Mouse (Mus musculus): ENCODE measurements around the gene Hist1h2af. TPM values are rescaled to one million over a fixed set of nuclear protein-coding genes. Genes with fewer than 3 reads are reported as not detected.
"Not testable (repeated sequence)": the region's sequence is repeated elsewhere in the genome, so short reads cannot be mapped to it uniquely, and the experiment has no call there.

The Hist1h2af gene
- total RNA-seq, 2 experiments from 2014 or later = 14.1 to 19.0 TPM

DNA sequence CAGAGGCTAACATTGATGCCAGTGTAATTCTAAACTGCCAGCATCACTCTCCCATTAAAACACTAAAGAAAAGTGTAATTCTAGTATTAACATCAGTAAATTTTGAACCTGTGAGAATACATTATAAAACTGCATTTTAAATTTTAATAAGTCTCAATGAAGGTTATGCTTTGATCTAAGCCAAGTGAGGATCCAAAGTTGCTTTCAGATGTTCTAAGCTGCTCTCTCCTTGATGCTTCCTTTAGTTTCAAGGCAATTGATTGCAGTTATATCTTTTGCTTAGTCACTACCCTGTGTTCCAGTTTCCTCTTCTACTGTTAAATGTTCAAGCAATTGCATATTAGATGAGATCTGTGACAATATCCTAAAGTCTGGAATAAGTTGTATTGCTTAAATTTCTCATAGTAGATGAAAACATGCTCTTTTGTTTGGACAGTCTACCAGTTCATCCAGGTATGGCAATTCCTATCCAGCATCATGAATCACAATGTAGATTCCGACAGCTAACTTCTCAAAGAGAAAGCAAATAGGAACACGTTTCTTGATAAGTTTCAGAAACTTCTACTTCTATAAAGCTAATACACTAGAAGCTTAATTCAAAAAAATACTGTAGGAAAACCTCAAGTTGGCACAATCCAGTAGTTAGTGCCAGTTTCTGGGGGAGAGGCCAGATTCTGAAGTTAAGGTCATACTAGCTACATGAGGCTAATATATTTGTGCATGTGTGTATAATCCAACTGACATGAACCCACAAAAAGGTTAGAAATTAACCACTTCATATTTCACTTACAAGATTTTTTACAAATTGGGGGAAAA is 38.7 kb downstream of the Hist1h2af start:
- intact Hi-C loops (cut with DNase I) = no loop called here
- no peak for DNase-seq

DNA sequence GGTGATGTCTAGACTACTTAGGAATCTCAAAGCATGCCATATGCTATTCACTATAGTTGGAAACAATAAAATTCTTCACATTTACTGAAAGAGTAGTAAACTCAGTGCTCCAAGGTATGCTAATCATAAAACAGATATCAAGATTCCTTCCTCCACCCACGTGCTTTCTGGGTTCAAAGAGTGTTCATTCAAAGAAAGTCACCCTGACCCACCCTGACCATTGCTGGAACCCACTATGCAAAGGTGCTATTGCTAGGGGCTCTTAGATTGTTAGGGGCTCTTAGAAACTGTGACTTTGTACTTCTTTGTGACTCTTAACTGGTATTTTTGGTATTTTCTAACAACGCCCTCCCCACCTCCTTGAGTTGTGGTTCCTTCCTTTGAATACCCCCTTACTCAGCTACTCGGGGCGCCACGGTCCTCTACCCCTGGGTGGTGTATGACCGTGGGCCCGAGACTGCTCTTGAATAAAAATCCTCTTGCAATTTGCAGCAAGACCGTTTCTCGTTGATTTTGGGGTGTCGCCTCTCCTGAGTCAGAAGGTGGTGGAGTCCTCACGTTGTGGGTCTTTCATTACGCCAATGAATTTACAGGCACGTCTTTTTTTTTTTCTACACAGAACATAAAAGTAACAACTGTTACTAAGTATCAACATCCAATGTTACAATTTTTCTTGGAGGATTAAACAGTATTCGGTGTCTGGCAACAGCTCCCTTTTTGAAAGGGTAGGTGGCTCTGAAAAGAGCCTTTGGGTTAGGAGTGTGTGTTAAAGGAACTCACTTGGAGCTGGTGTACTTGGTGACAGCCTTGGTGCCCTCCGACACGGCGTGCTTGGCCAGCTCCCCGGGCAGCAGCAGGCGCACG is 39.6 kb downstream of the Hist1h2af start:
- intact Hi-C loops (cut with DNase I); DNase-seq: not testable (repeated sequence)

DNA sequence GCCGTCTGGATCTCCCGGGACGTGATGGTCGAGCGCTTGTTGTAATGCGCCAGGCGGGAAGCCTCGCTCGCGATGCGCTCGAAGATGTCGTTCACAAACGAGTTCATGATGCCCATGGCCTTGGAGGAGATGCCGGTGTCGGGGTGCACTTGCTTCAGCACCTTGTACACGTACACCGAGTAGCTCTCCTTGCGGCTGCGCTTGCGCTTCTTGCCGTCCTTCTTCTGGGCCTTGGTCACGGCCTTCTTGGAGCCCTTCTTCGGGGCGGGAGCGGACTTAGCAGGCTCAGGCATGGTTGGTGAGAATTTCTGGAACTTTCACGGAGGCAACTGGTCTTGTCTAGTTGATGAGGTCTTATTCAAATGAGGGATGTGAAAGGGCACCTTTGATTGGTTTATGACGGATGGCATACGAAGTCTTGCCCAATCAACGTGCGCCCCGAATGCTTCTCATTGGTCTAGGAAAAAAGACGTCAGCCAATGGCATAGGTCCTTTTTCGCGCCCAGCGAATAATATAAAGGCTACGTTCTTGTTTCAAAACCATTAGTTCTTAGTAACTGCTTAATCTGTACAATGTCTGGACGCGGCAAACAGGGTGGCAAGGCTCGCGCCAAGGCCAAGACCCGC is 40.3 kb downstream of the Hist1h2af start, which contains the start of the genes Hist1h2bf and Hist1h2ad:
Gene Hist1h2bf, minus strand, starts transcription at position 299 of the 627 bp plus-strand sequence.
Gene Hist1h2ad, plus strand, starts transcription at position 484 of the 627 bp plus-strand sequence.
- DNase-seq = peak; percentile 77 to 82
- intact Hi-C loops (cut with DNase I) = not testable (repeated sequence)

DNA sequence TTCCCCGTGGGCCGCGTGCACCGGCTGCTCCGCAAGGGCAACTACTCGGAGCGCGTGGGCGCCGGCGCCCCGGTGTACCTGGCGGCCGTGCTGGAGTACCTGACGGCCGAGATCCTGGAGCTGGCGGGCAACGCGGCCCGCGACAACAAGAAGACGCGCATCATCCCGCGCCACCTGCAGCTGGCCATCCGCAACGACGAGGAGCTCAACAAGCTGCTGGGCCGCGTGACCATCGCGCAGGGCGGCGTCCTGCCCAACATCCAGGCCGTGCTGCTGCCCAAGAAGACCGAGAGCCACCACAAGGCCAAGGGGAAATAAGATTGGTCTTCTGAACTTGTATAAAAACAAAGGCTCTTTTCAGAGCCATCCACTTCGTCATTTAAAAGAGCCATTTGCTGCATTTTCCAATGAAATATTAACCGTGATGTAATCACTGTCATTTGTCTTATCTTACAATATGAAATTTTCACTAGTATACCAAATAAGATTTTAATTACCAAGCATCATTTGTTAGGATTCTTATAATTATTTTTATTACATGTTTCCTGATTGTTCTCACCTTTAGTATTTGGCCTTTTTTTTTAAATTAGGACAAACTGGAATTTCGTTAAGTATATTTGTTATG is 41.0 kb downstream of the Hist1h2af start:
- DNase-seq = not testable (repeated sequence)

DNA sequence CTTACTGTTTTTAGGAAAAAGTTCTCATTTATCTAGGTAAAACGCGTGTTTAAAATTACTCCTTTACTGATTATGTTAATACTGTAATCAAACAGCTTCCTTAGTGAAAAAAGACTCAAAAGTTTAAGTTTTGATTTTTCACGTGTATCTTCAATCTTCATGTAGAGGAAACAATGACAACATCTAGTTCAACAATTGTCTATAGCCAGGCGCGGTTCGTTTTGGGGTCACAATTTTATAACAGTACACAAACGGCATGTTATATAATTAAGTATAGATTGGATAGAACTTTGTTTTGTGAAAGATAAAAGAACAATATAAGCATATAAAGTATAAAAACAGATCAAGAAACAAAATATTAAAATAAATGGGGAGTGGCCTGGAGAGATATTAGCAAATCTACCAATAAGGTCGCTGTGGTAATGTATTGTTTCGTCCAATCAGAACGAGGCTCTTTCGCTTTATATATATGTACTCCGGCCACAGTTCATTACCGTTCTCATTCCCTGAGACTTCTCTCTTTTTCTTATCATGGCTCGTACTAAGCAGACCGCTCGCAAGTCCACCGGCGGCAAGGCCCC is 41.7 kb downstream of the Hist1h2af start, which contains the start of gene Hist1h3d:
Gene Hist1h3d, plus strand, starts transcription at position 493 of the 581 bp plus-strand sequence.
- intact Hi-C loops (cut with DNase I) = no loop called here
- DNase-seq = peak in 1 of 2 experiments; percentile 55

More for the DNA sequence above, 41.0 kb downstream of the Hist1h2af start:
- intact Hi-C loops (cut with DNase I) = not testable (repeated sequence)

DNA sequence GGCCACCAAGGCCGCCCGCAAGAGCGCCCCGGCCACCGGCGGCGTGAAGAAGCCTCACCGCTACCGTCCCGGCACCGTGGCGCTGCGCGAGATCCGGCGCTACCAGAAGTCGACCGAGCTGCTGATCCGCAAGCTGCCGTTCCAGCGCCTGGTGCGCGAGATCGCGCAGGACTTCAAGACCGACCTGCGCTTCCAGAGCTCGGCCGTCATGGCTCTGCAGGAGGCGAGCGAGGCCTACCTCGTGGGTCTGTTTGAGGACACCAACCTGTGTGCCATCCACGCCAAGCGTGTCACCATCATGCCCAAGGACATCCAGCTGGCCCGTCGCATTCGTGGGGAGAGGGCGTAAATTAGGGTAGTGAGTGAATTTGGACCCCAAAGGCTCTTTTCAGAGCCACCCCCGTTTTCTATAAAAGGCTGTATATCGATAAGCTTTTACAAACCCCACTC is 42.2 kb downstream of the Hist1h2af start:
- DNase-seq; intact Hi-C loops (cut with DNase I): not testable (repeated sequence)

DNA sequence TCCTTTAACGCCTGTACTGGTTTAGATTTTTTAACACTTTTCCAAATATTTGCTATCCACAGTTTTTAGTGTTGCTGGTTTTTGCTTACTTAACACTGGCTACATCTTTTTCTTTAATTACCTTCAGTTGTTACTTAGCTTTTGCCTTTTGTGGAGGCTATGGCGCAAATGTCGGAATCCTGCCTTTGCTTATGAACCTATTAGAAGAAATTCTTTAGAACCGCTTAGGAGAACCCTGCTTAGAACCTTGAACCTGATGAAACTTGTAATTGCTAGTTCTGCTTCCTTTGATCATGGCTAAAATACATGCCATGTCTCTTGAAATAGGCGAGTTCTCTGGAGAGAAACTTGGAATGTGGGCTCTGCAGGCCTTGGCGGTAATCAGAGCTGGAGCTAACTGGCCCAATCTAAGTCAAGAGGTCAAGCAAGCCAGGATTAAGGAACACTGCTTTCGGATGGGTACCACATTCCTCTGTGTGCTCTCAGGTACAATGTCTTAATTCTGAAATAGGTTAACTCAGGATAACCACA is 42.7 kb downstream of the Hist1h2af start:
- intact Hi-C loops (cut with DNase I) = no loop called here
- no peak for DNase-seq

DNA sequence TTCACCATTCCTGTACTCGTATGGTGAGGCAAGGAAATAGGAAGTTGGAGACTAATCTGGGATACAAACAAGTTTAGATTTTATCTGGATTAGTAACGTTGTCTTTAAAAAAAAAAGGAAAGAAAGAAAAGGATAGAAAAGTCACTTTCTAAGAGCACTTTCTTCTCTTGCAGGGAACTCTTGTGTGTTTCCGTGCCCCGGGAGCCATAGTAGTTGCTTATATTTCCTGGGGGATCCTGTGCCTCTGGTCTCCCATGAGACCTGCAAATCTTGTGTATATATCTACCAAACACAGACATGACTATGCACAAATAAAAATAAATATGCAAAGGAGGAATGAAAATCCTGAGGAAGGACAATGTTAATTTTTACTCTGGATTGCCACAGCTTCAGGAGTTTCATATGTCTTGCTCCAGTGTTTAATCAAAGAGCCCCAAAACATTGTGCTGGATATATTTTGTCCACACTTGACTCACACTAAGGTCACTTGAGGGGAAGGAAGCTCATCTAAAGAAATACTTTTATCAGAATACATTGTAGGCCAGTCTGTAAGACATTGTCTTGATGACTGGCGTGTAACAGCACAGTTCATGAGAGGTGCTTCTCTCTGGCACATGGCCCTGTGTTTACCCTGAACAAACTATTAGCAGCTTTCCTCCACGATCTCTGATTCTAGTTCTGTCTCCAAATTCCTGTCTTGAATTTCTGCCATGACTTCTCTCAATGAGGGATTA is 43.4 kb downstream of the Hist1h2af start:
- intact Hi-C loops (cut with DNase I) = no loop called here
- DNase-seq = no peak

DNA sequence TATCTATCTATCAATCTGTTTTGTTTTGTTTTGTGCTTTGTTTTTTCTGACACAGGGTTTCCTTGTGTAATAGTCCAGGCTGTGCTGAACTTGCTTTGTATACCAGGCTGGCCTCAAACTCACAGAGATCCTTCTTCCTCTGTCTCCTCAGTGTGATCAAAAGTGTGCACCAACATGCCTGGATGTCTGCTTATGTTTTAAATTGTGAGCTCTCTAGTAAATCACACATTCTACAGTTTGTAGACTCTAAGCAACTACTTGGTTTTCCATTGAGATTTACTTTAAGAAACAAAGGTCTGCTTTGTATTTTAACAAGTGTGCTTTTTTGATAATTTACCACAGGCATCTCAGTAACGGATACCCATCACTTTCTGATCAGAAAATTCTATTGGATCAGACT is 44.1 kb downstream of the Hist1h2af start:
- intact Hi-C loops (cut with DNase I) = no loop called here

DNA sequence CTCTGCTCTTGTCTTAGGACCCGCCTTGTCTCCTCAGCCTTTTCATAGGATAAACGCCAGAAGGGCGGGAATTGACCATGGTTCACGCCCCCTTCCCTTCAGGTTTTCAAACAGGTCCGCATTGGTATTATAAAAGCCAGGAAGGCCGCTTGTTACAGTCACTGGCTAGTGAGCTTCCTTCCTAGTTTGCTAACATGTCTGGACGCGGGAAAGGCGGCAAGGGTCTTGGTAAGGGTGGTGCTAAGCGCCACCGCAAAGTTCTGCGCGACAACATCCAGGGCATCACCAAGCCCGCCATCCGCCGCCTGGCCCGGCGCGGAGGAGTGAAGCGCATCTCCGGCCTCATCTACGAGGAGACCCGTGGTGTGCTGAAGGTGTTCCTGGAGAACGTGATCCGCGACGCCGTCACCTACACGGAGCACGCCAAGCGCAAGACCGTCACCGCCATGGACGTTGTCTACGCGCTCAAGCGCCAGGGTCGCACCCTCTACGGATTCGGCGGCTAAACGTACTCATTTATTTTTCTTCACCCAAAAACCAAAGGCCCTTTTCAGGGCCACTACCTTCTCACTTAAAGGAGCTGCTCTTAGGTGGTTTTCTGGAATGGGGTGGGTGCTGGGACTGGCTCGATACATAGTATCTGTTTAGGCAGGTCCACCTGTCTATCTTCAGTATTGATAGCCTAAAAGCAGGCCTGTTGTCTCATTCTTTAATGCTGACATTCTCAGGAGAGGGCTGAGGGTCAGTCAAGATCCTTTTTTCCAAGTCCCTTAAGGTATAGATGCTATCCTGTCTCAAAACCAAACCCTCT is 47.9 kb downstream of the Hist1h2af start, which contains the start of gene Hist1h4d:
Gene Hist1h4d, plus strand, starts transcription at position 191 of the 811 bp plus-strand sequence.
- DNase-seq = peak; percentile 97 to 98
- intact Hi-C loops (cut with DNase I) = loop anchor here (5.0 to 10.0 kb wide), 7 partner anchors 49 to 1867 kb away; partner anchors contain the start of genes Hist1h1b, Hist1h1t, Hist1h2ac and Hist1h2af

More for the DNA sequence above, 44.1 kb downstream of the Hist1h2af start:
- no peak for DNase-seq

DNA sequence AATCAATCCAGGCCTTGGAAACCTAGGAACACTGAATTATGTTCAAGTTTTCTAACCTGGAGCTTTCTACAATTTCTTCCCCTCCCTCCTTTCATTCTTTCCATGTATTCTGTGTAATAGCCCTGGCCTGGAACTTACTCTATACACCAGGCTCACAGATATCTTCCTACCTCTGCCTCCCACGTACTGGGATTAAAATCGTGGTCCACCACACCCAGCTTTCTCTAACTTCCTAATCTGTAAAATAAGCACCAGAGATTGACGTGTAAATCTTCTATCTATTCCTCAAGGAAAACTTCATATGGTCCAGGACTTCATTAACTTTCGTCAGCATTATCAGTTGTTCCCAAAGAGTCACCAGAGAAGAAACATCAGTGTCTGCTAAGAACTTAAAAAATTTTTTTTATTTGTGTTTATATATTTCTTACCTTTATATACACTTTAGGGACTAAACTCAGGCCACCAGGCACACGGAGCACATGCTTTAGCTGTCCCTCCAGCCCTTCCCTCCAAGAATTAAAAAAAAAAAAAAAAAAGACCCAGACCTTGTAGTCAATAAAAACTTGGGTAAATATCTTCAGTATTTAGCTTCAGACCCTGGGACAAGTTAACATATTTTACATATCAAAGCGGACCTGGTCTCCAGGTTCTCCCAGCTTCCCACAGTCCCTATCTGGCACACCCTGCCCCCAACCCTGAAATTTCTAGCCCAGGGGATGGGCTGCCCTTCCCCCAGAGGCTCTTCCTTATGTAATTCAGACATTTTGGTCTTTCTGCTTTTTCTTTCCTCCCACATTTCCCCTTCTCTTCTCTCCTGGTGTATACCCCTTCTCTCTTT is 48.7 kb downstream of the Hist1h2af start:
- intact Hi-C loops (cut with DNase I) = loop anchor here (5.0 to 10.0 kb wide), 7 partner anchors 50 to 1868 kb away; partner anchors contain the start of genes Hist1h1b, Hist1h1t, Hist1h2ac and Hist1h2af
- no peak for DNase-seq

DNA sequence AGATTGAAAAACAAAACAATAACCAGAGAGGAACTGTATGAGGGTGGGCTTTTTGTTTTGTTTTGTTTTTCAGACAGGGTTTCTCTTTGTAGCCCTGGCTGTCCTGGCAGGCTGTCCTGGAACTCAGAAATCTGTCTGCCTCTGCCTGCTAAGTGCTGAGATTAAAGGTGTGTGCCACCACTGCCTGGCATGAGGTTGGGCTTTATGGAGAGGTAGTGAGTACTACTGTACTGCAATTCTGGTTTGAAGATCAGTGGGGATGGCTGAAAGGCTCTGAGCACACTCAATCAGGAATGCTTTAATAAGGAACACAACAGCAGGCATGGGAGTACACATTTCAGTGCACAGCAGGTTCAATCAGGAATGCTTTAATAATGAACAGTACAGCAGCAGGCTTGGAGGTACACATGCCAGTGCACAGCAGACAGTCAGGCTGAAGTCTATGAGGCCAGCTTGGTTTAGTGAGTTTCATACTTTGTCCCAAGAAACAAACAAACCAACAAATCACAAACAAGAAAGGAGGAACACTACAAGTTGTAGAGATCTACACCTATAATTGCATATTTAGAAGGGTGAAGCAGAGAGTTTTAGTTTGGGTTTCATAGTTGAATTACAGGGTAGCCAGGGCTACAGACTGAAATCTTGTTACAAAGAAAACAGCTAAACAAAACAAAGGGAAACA is 49.8 kb downstream of the Hist1h2af start:
- DNase-seq = no peak
- intact Hi-C loops (cut with DNase I) = loop anchor here (2.0 to 10.0 kb wide), 8 partner anchors 39 to 1869 kb away; partner anchors contain the start of genes Hist1h1b, Hist1h1e, Hist1h1t and Hist1h2ac

Data from heart, postnatal 36 days (tissue).